Mouse (Mus musculus) ES-E14 (cell line): ENCODE results near the gene AI413582. TPM values are rescaled to one million over a fixed set of nuclear protein-coding genes. Genes with fewer than 3 reads are reported as not detected.

Experiments
- DNase-seq: peaks from one replicate; pipeline ENCODE4 v3.0.0-alpha.2; 2013; ENCODE audit warnings: low read depth, low spot score
- H3K27ac ChIP-seq: 2 replicates; pipeline ENCODE4 v1.5.1; 2012; ENCODE audit warnings: low read depth, mild to moderate bottlenecking, low read length, moderate library complexity, mixed read lengths; ENCODE audit not compliant: poor library complexity, insufficient read depth, severe bottlenecking
- H3K36me3 ChIP-seq: 2 replicates; pipeline ENCODE4 v1.6.1; 2012; ENCODE audit warnings: mild to moderate bottlenecking, low read length, moderate library complexity, mixed read lengths; ENCODE audit not compliant: control insufficient read depth, poor library complexity, insufficient read depth, severe bottlenecking
- H3K4me1 ChIP-seq, 2 experiments: fragments of 150-350 bp in 1 of 2; sonication (generic) in 1 of 2; 2 replicates each; pipeline ENCODE4 v1.6.1; 2012; ENCODE audit warnings: low read length in 2 of 2, mild to moderate bottlenecking in 1 of 2, mixed read lengths in 1 of 2; ENCODE audit not compliant: control insufficient read depth in 2 of 2, insufficient read depth in 2 of 2, poor library complexity in 1 of 2
- H3K4me3 ChIP-seq, 2 experiments: fragments of 150-350 bp in 1 of 2; sonication (generic) in 1 of 2; 2 replicates each; pipeline ENCODE4 v1.5.1; 2012; ENCODE audit warnings: low read length in 2 of 2, low read depth in 1 of 2, mild to moderate bottlenecking in 1 of 2, mixed read lengths in 1 of 2; ENCODE audit not compliant: insufficient read depth in 1 of 2, poor library complexity in 1 of 2, severe bottlenecking in 1 of 2
- H3K9ac ChIP-seq: 2 replicates; pipeline ENCODE4 v1.6.1; 2012; ENCODE audit warnings: low read depth, mild to moderate bottlenecking, low read length, mixed read lengths; ENCODE audit not compliant: poor library complexity, insufficient read depth, severe bottlenecking
- H3K9me3 ChIP-seq: fragments of 150-350 bp; sonication (generic); 2 replicates; pipeline ENCODE4 v1.6.1; 2012; ENCODE audit warnings: low read depth, mild to moderate bottlenecking, low read length; ENCODE audit not compliant: control insufficient read depth, insufficient read depth
- CHD2 ChIP-seq: IDR thresholded peaks from 2 replicates; pipeline ENCODE4 v1.6.1; 2014; ENCODE audit warnings: mild to moderate bottlenecking, low read depth, low read length, inconsistent platforms
- HCFC1 ChIP-seq: IDR thresholded peaks from 2 replicates; pipeline ENCODE4 v1.6.1; 2012; ENCODE audit warnings: low read length, inconsistent platforms, borderline replicate concordance; ENCODE audit not compliant: insufficient read depth
- MAFK ChIP-seq: IDR thresholded peaks from 2 replicates; pipeline ENCODE4 v1.6.1; 2014; ENCODE audit warnings: mild to moderate bottlenecking, low read depth, low read length, inconsistent platforms; ENCODE audit not compliant: insufficient read depth
- ZC3H11A ChIP-seq: IDR thresholded peaks from 2 replicates; pipeline ENCODE4 v1.6.1; 2012; ENCODE audit warnings: low read depth, mild to moderate bottlenecking, inconsistent platforms, low read length, borderline replicate concordance
- ZNF384 ChIP-seq: IDR thresholded peaks from 2 replicates; pipeline ENCODE4 v1.6.1; 2012; ENCODE audit warnings: low read depth, low read length, inconsistent platforms
- in situ Hi-C, 2 experiments: fragments of 600-800 bp; cut with MboI; formaldehyde crosslinking; loops; one replicate each; pipeline ENCODE4 v1.15.1; 2025; ENCODE audit warnings: low sequenced_read_pairs in 2 of 2, inconsistent platforms in 1 of 2; ENCODE audit not compliant: unreplicated experiment in 2 of 2
- total RNA-seq: library from RNA; depleted of rRNA; stranded (reverse); fragments of 300-350 nt; gene quantifications from 2 replicates; pipeline ENCODE4 v1.2.3, GENCODE M21; 2012

The AI413582 gene
- total RNA-seq, 1 experiment, result 9.2 TPM

DNA sequence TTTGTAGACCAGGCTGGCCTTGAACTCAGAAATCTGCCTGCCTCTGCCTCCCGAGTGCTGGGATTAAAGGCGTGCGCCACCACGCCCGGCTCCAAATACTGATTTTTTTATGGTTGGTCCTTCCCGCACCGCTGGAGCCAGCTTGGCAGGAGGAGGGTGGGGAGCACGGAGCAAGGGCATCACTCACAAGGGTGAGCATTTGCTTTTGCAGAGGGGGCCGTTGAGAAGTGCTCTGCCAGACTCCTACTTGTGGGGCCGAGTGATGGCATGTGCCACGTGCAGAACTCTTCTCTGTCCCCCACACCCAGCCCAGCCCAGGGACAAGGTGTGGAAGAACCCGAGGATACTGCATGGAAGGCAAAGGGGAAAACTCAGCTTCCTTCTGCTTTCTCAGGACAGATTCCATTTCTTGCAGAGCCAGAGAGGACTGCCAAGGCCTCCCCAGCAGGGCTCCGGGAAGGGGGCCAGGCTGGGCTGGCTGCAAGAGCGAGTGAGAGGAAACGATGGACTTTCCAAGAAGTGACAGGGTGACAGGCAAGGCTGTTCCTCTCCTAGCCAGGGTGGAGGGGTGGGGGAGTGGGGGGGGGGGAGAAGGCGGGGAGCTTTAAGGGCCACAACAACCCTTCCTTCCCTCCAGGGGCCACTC lies 9.0 kb upstream of the AI413582 start:
- H3K4me3 ChIP-seq, result no peak overlapping the region
- in situ Hi-C loops, result no loop called here
- H3K27ac ChIP-seq, result no peak overlapping the region
- peaks cover 12% of the 10 kb centered on the region for H3K36me3 ChIP-seq
- peaks cover 0 to 4% of the 10 kb centered on the region in 2 experiments; a peak in 2 of 4 replicates for H3K4me1 ChIP-seq
- no peak for DNase-seq
- TF ChIP-seq ZC3H11A (no peak), HCFC1 (no peak), CHD2 (no peak)
- no peak overlapping the region for H3K9ac ChIP-seq
- no peaks in the 10 kb centered on the region for H3K9me3 ChIP-seq

DNA sequence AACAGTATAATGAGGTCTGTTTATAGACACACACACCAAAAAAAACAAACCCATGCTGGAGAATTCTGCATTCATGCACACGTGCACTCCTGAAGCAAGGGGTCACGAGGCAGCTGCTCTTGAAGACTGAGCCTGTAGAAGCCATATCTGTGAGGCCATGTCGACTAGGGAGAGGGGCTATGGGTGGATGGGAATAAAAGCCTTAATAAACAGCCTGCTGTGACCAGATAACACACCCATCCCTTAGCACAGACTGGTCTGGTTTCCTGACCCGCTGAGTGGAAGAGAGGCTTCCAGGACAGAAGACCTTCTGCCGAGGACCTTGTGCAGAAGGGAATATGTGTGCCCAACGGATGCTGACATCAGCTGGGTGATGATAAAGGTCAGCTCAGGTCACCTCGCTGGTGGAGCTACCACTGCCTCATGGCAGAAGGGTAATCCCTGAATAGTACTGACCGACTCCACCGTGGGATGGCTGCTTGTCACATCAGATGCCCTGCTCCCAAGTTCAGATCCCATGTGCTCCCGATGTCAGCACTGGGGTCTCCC lies 8.3 kb upstream of the AI413582 start:
- peaks cover 6% of the 10 kb centered on the region; the same call in 1 of the 2 replicates for H3K36me3 ChIP-seq
- peaks cover 0 to 4% of the 10 kb centered on the region in 2 experiments; a peak in 2 of 4 replicates for H3K4me1 ChIP-seq
- no peak overlapping the region for H3K9ac ChIP-seq
- no peaks in the 10 kb centered on the region for H3K9me3 ChIP-seq
- TF ChIP-seq ZC3H11A, result no peak
- no peak for TF ChIP-seq ZNF384
- no peak for TF ChIP-seq HCFC1
- no peak for TF ChIP-seq MAFK
- no peak for TF ChIP-seq CHD2
- H3K27ac ChIP-seq, result no peak overlapping the region
- no peak overlapping the region for H3K4me3 ChIP-seq
- in situ Hi-C loops, result no loop called here
- no peak for DNase-seq

DNA sequence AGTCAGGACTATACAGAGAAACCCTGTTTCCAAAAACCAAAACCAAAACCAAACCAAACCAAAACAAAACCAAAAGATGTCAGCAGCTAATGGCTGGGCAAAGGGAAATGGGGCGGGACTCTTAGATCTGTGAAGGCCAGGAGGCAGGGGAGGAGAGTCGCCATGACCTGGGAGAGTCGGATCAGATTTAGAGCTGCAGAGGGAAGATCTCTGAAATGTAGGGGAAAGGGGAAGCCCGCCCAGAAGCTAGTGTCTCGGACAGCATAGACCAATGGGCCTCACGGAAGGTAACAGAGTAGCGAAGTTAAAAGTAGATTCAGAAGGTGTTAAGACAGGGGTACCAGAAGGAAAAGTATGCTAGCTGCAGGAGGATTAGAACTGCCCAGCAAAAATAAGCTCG lies 5.8 kb upstream of the AI413582 start:
- in situ Hi-C loops, result no loop called here
- H3K9me3 ChIP-seq, result no peaks in the 10 kb centered on the region
- 0 out of 2 replicates have a peak, but pooled peaks cover 4% of the 10 kb centered on the region for H3K36me3 ChIP-seq
- no peak for DNase-seq
- H3K9ac ChIP-seq, result no peak overlapping the region
- peaks cover 0 to 2% of the 10 kb centered on the region in 2 experiments; a peak in 1 of 4 replicates for H3K4me1 ChIP-seq
- no peak overlapping the region for H3K27ac ChIP-seq
- TF ChIP-seq MAFK, result no peak
- no peak for TF ChIP-seq ZNF384
- TF ChIP-seq CHD2, result no peak
- TF ChIP-seq HCFC1, result no peak
- no peak for TF ChIP-seq ZC3H11A
- no peak overlapping the region for H3K4me3 ChIP-seq

DNA sequence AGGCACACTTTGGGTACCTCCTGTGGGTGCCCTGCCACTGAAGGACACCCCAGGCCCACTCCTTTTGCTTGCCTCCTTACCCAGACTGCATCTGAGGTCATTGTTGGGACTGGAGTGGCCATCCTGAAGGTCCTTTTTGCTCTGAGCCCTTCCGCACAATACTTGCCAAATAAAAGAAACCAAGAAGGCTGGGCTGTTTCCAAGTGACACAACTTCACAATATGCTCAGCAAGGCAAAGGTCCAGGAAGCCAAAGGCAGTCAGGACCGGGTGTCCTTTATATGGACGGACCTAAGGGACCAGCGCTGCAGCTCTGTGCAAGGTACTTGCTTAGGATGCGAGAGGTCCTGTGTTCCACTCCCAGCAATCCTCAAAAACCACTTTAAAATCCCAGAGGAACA lies 2.7 kb upstream of the AI413582 start:
- Histone ChIP-seq H3K9ac (no peak overlapping the region), H3K36me3 (peaks cover 4% of the 10 kb centered on the region), H3K27ac (no peak overlapping the region), H3K4me3 (no peak overlapping the region), H3K9me3 (no peaks in the 10 kb centered on the region), H3K4me1 (peaks cover 3 to 6% of the 10 kb centered on the region in 2 experiments; a peak in 3 of 4 replicates)
- DNase-seq, result no peak
- no peak for TF ChIP-seq ZC3H11A
- TF ChIP-seq ZNF384, result no peak
- no peak for TF ChIP-seq HCFC1
- TF ChIP-seq CHD2, result no peak
- TF ChIP-seq MAFK, result no peak
- in situ Hi-C loops, result no loop called here
